In genomic region chr9:45370616-45371336, GRCm38 (mm10) we compare ENCODE assay signal across 7 mouse cellular contexts. TPM values are rescaled to one million over a fixed set of nuclear protein-coding genes. Genes with fewer than 3 reads are reported as not detected.
DNase-seq lines count a peak whose midpoint lies in the region; ATAC-seq and TF ChIP-seq lines count a peak whose summit lies in the region.

No protein-coding gene starts in this region.

- H3K4me3 ChIP-seq in embryonic fibroblast, embryonic 13.5 days (ENCODE audit: insufficient read depth, low read length) = peak overlapping the region; percentile 53
- peak overlapping the region; percentile 62 for H3K4me3 ChIP-seq in intestine, embryonic 14.5 days (ENCODE audit: low read depth, low read length)
- peak overlapping the region; percentile 72 for H3K4me3 ChIP-seq in neural tube, embryonic 13.5 days

- intact Hi-C loops in left cerebral cortex, postnatal 4 days (cut with DNase I) = no loop called here

- 7% methylated on average over 25 of the region's 25 CpGs for WGBS in intestine, embryonic 14.5 days
- WGBS in neural tube, embryonic 13.5 days = 3% methylated on average over 25 of the region's 25 CpGs

- no peak for TF ChIP-seq POLR2A in embryonic fibroblast, embryonic 13.5 days (IDR thresholded peaks at IDR 0.05; ENCODE audit: low read depth, low read length)

- no peaks in the 10 kb centered on the region for H3K4me1 ChIP-seq in embryonic fibroblast, embryonic 13.5 days (ENCODE audit: control insufficient read depth, insufficient read depth, low read length)
- peaks cover 17% of the 10 kb centered on the region for H3K4me1 ChIP-seq in intestine, embryonic 14.5 days (replicated peaks; ENCODE audit: control insufficient read depth, insufficient read depth, low read length)
- H3K4me1 ChIP-seq in neural tube, embryonic 13.5 days (replicated peaks) = peaks cover 36% of the 10 kb centered on the region

- no peak; the same call in 1 of the 2 replicates for ATAC-seq in intestine, embryonic 14.5 days (replicated peaks; ENCODE audit: low FRiP score, low TSS enrichment, low read depth)
- ATAC-seq in neural tube, embryonic 13.5 days (ENCODE audit: low read depth) = peak; percentile 40

- no peaks in the 10 kb centered on the region; the same call in 1 of the 2 replicates for H3K27me3 ChIP-seq in intestine, embryonic 14.5 days (replicated peaks; ENCODE audit: control insufficient read depth, insufficient read depth, low read length)
- no peaks in the 10 kb centered on the region for H3K27me3 ChIP-seq in neural tube, embryonic 13.5 days

- peak; percentile 21 for DNase-seq in left cerebral cortex, postnatal 4 days
- no peak for DNase-seq in left cerebral cortex, adult 9 months (ENCODE audit: low spot score in 2 of 2)
- no peak for DNase-seq in intestine, embryonic 14.5 days (ENCODE audit: low spot score)
- no peak for DNase-seq in gastrocnemius, postnatal 4 days (ENCODE audit: low spot score in 2 of 2)
- DNase-seq in spleen, adult 12 weeks (ENCODE audit: low spot score) = no peak

- TF ChIP-seq CTCF in embryonic fibroblast, embryonic 13.5 days (IDR thresholded peaks at IDR 0.05; ENCODE audit: borderline replicate concordance, insufficient read depth, low read length) = no peak

- peak overlapping the region; percentile 61 for H3K9ac ChIP-seq in intestine, embryonic 14.5 days (ENCODE audit: low read length)
- peak overlapping the region; percentile 84 for H3K9ac ChIP-seq in neural tube, embryonic 13.5 days

- no peaks in the 10 kb centered on the region for H3K9me3 ChIP-seq in intestine, embryonic 14.5 days (ENCODE audit: control insufficient read depth, low read length)
- no peaks in the 10 kb centered on the region for H3K9me3 ChIP-seq in neural tube, embryonic 13.5 days

- peak overlapping the region; percentile 68 for H3K4me2 ChIP-seq in intestine, embryonic 14.5 days (ENCODE audit: low read length)
- H3K4me2 ChIP-seq in neural tube, embryonic 13.5 days = peak overlapping the region; percentile 90

- 0 out of 2 replicates have a peak, but pooled peaks cover 1% of the 10 kb centered on the region for H3K36me3 ChIP-seq in intestine, embryonic 14.5 days (ENCODE audit: control insufficient read depth, insufficient read depth, low read length)
- H3K36me3 ChIP-seq in neural tube, embryonic 13.5 days = no peaks in the 10 kb centered on the region

- no peak overlapping the region for H3K27ac ChIP-seq in embryonic fibroblast, embryonic 13.5 days (ENCODE audit: insufficient read depth, low read length)
- peak overlapping the region; percentile 66 for H3K27ac ChIP-seq in intestine, embryonic 14.5 days (ENCODE audit: low read depth)
- peak overlapping the region; percentile 80 for H3K27ac ChIP-seq in neural tube, embryonic 13.5 days (replicated peaks)

RNA-seq across cellular contexts. Expression of gene Fxyd6, which starts 0.8 kb away (rescaled TPM):
- 100 to 1,000 TPM; 368 to 407 TPM for total RNA-seq in left cerebral cortex, postnatal 4 days (2021)
- 4.0 and 20.6 TPM in 2 replicates for polyA plus RNA-seq in embryonic fibroblast, embryonic 13.5 days (2011; ENCODE audit: insufficient read length, low read depth, missing spikeins)
- 67.3 and 76.0 TPM in 2 replicates for polyA plus RNA-seq in intestine, embryonic 14.5 days (2014; fragmentation: Nextera tagmentation; extraction: Ambion mirVana)
- 273 and 293 TPM in 2 replicates for polyA plus RNA-seq in neural tube, embryonic 13.5 days (2015; fragmentation: Nextera tagmentation; extraction: Ambion mirVana)
- total RNA-seq in gastrocnemius, postnatal 4 days (2021) = 10 to 100 TPM; 70.2 to 77.0 TPM

RNA-seq across cellular contexts. Expression of gene Fxyd2, which starts 28.7 kb away (rescaled TPM):
- 1 to 10 TPM; 6.7 to 7.0 TPM for total RNA-seq in left cerebral cortex, postnatal 4 days (2021)
- polyA plus RNA-seq in embryonic fibroblast, embryonic 13.5 days (2011; ENCODE audit: insufficient read length, low read depth, missing spikeins) = not detected in 2 replicates
- polyA plus RNA-seq in intestine, embryonic 14.5 days (2014; fragmentation: Nextera tagmentation; extraction: Ambion mirVana) = 2.4 and 5.2 TPM in 2 replicates
- 5.4 and 5.9 TPM in 2 replicates for polyA plus RNA-seq in neural tube, embryonic 13.5 days (2015; fragmentation: Nextera tagmentation; extraction: Ambion mirVana)
- 1 to 10 TPM; 2.0 to 2.8 TPM for total RNA-seq in gastrocnemius, postnatal 4 days (2021)

RNA-seq across cellular contexts. Expression of gene Tmprss13, which starts 51.9 kb away (rescaled TPM):
- total RNA-seq in left cerebral cortex, postnatal 4 days (2021) = not detected
- polyA plus RNA-seq in embryonic fibroblast, embryonic 13.5 days (2011; ENCODE audit: insufficient read length, low read depth, missing spikeins) = not detected in 2 replicates
- 0.48 and 0.80 TPM in 2 replicates for polyA plus RNA-seq in intestine, embryonic 14.5 days (2014; fragmentation: Nextera tagmentation; extraction: Ambion mirVana)
- not detected in 2 replicates for polyA plus RNA-seq in neural tube, embryonic 13.5 days (2015; fragmentation: Nextera tagmentation; extraction: Ambion mirVana)
- total RNA-seq in gastrocnemius, postnatal 4 days (2021) = under 1 TPM; 0.12 to 0.26 TPM

RNA-seq across cellular contexts. Expression of gene Dscaml1, which starts 55.7 kb away (rescaled TPM):
- total RNA-seq in left cerebral cortex, postnatal 4 days (2021) = 10 to 100 TPM; 46.6 to 49.1 TPM
- polyA plus RNA-seq in embryonic fibroblast, embryonic 13.5 days (2011; ENCODE audit: insufficient read length, low read depth, missing spikeins) = not detected in 2 replicates
- polyA plus RNA-seq in intestine, embryonic 14.5 days (2014; fragmentation: Nextera tagmentation; extraction: Ambion mirVana) = 0.26 and 0.41 TPM in 2 replicates
- polyA plus RNA-seq in neural tube, embryonic 13.5 days (2015; fragmentation: Nextera tagmentation; extraction: Ambion mirVana) = 12.5 and 13.5 TPM in 2 replicates
- total RNA-seq in gastrocnemius, postnatal 4 days (2021) = under 1 TPM; 0.32 to 0.36 TPM
